Mouse (Mus musculus): ENCODE data around the gene Gm47289.

DNA sequence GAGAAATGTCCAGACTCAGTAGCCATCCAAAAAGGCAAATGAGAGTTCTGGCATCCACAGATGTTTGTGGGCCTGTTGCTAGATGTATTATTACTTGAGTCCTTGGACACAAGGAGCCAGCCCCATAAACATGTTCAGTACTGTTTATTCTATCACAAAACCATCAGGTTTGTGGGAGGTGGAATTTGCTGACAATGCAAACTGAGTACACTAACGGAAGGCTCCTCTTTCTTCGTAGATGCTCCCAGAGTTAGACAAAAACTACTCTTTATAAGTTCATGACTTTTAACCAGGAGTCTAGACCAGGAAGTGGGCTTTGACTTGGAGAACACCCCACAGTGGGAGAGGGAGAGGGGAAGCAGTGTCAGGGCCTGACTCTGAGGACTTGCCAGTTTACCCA, 8.6 kb downstream of the Gm47289 start:
- TF ChIP-seq GATA1 (IDR thresholded peaks at IDR 0.05; ENCODE audit: borderline replicate concordance, low read length), result no peak
- no peak for TF ChIP-seq CTCF (IDR thresholded peaks at IDR 0.05; ENCODE audit: low read depth, low read length)
- TF ChIP-seq GATA2 (IDR thresholded peaks at IDR 0.05; ENCODE audit: borderline replicate concordance, low read depth, low read length), result no peak
- no peak for TF ChIP-seq POLR2AphosphoS5 (IDR thresholded peaks at IDR 0.05; ENCODE audit: insufficient replicate concordance, low read depth, low read length)
